Mouse (Mus musculus) heart, adult 2 months (tissue): ENCODE data around the gene Atox1.

ENCODE experiments used
- CTCF ChIP-seq: fragments of 200-600 bp; IDR thresholded peaks from 2 replicates; pipeline ENCODE4 v1.8.1; 2022; ENCODE audit warnings: antibody characterized with exemption, mild to moderate bottlenecking, moderate library complexity
- EP300 ChIP-seq: fragments of 200-500 bp; IDR thresholded peaks from 2 replicates; pipeline ENCODE4 v1.6.1; 2011; ENCODE audit warnings: low read depth, low read length, control low read depth; ENCODE audit not compliant: insufficient read depth
- POLR2A ChIP-seq: fragments of 200-500 bp; IDR thresholded peaks from 2 replicates; pipeline ENCODE4 v1.6.1; 2011; ENCODE audit warnings: mild to moderate bottlenecking, low read depth, low read length, control low read depth; ENCODE audit not compliant: insufficient read depth

- TF ChIP-seq CTCF, result no peak
- TF ChIP-seq POLR2A, result no peak
- no peak for TF ChIP-seq EP300
These were observed 48.2 kb downstream of the Atox1 start for GRCm38 (mm10) chr11:55412680-55413415.
